Mouse (Mus musculus) liver, postnatal 0 days (tissue): Measurements from ENCODE around the gene Ubash3b. TPM values are rescaled to one million over a fixed set of nuclear protein-coding genes. Genes with fewer than 3 reads are reported as not detected.

Experiments used
- ATAC-seq: fragments of 200-750 bp; cut with Nextera tagmentation; 2 replicates; pipeline ENCODE4 v1.8.0; 2017; ENCODE audit warnings: mild to moderate bottlenecking, moderate library complexity
- DNase-seq: peaks from one replicate; pipeline ENCODE4 v3.0.0-alpha.2; 2016
- H3K27ac ChIP-seq: fragments of 300-500 bp; sonication (generic); 2 replicates; pipeline ENCODE4 v1.5.1; 2014; ENCODE audit warnings: antibody characterized with exemption, moderate library complexity, mild to moderate bottlenecking, low read depth
- H3K27me3 ChIP-seq: fragments of 300-500 bp; sonication (generic); 2 replicates; pipeline ENCODE4 v1.6.1; 2014; ENCODE audit warnings: low read length, control low read depth, mixed read lengths; ENCODE audit not compliant: insufficient read depth
- H3K36me3 ChIP-seq: fragments of 300-500 bp; sonication (generic); replicated peaks from 2 replicates; pipeline ENCODE4 v1.6.1; 2014; ENCODE audit warnings: mild to moderate bottlenecking, control low read depth, low read length, moderate library complexity, mixed read lengths; ENCODE audit not compliant: insufficient read depth
- H3K4me1 ChIP-seq: fragments of 300-500 bp; sonication (generic); 2 replicates; pipeline ENCODE4 v1.6.1; 2014; ENCODE audit warnings: antibody characterized with exemption, mild to moderate bottlenecking, control low read depth; ENCODE audit not compliant: insufficient read depth
- H3K4me2 ChIP-seq: fragments of 300-500 bp; sonication (generic); 2 replicates; pipeline ENCODE4 v1.6.1; 2014; ENCODE audit warnings: low read depth, mild to moderate bottlenecking, low read length, moderate library complexity, mixed read lengths
- H3K4me3 ChIP-seq: fragments of 300-500 bp; sonication (generic); 2 replicates; pipeline ENCODE4 v1.5.1; 2014; ENCODE audit warnings: low read depth, low read length
- H3K9ac ChIP-seq: fragments of 300-500 bp; sonication (generic); replicated peaks from 2 replicates; pipeline ENCODE4 v1.6.1; 2014; ENCODE audit warnings: mild to moderate bottlenecking, moderate library complexity
- H3K9me3 ChIP-seq: fragments of 300-500 bp; sonication (generic); 2 replicates; pipeline ENCODE4 v1.6.1; 2016; ENCODE audit warnings: mild to moderate bottlenecking, control low read depth, low read length, mixed read lengths
- CTCF ChIP-seq: sonication (generic); IDR thresholded peaks from 2 replicates; pipeline ENCODE4 v1.5.1; 2016; ENCODE audit warnings: antibody characterized with exemption, low read depth
- EP300 ChIP-seq: IDR thresholded peaks from 2 replicates; pipeline ENCODE4 v1.6.1; 2016; ENCODE audit warnings: antibody characterized with exemption, low read depth, mild to moderate bottlenecking
- WGBS: fragments of 180-500 bp; shearing (Covaris S2); extraction: QIAGEN DNeasy Blood & Tissue Kit; methylation state at CpG from one replicate; pipeline ENCODE4 v1.1.7; 2014; ENCODE audit not compliant: insufficient replicate concordance; 5-methylcytosine and 5-hydroxymethylcytosine counted together
- polyA plus RNA-seq: library from polyadenylated mRNA; unstranded; fragments of >200 nt; fragmentation: Nextera tagmentation; extraction: Ambion mirVana; gene quantifications from 2 replicates; pipeline ENCODE4 v1.2.1, GENCODE M21; 2015

Ubash3b gene
- polyA plus RNA-seq, 1 experiment from 2014 or later = 6.6 TPM

DNA sequence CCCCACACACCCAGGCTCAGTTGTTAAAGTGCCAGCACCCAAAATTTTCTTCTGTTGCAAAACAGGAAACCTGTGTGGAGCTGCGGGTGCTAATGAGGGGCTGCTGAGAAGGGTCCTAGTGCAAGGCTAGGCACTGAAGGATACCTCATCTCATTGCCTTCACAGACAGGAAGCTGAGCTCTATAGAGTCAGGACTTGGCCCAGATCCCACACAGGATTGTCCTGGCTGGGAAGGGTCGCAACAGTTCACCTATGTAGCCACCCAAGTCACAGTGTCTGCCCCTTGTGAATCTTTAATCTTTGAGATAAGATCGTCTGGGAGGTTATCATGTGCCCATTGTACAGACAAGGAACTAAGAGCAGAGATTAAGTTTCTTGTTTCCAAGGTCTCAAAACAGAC is 78.6 kb downstream of the Ubash3b start:
- Histone ChIP-seq H3K9ac (no peak overlapping the region), H3K27ac (no peak overlapping the region), H3K4me3 (no peak overlapping the region), H3K27me3 (no peaks in the 10 kb centered on the region), H3K4me2 (no peak overlapping the region), H3K4me1 (peaks cover 44% of the 10 kb centered on the region), H3K9me3 (no peaks in the 10 kb centered on the region), H3K36me3 (no peaks in the 10 kb centered on the region)
- 44% methylated on average over 3 of the region's 3 CpGs for WGBS
- TF ChIP-seq EP300 = no peak
- TF ChIP-seq CTCF = no peak
- ATAC-seq (no peak), DNase-seq (no peak)

GRCm38 (mm10) chr9:41080877-41081276 is 80.6 kb downstream of the Ubash3b start:
- H3K27ac ChIP-seq = no peak overlapping the region
- no peak for ATAC-seq
- TF ChIP-seq EP300 (no peak), CTCF (no peak)
- no peaks in the 10 kb centered on the region for H3K27me3 ChIP-seq
- no peak for DNase-seq
- WGBS = 55% methylated on average over 5 of the region's 5 CpGs
- no peak overlapping the region for H3K4me3 ChIP-seq
- peaks cover 44% of the 10 kb centered on the region for H3K4me1 ChIP-seq
- no peak overlapping the region for H3K9ac ChIP-seq
- H3K9me3 ChIP-seq = no peaks in the 10 kb centered on the region
- no peaks in the 10 kb centered on the region for H3K36me3 ChIP-seq
- H3K4me2 ChIP-seq = no peak overlapping the region

- no peaks in the 10 kb centered on the region for H3K27me3 ChIP-seq
- H3K36me3 ChIP-seq = no peaks in the 10 kb centered on the region
- no peak overlapping the region for H3K27ac ChIP-seq
- no peak overlapping the region for H3K9ac ChIP-seq
- no peak for DNase-seq
- no peak overlapping the region for H3K4me3 ChIP-seq
- peak; percentile 83 for TF ChIP-seq EP300
- no peak for TF ChIP-seq CTCF
- ATAC-seq = peak; percentile 57
- WGBS = 44% methylated on average over 14 of the region's 14 CpGs
- no peaks in the 10 kb centered on the region for H3K9me3 ChIP-seq
- peaks cover 37% of the 10 kb centered on the region for H3K4me1 ChIP-seq
- H3K4me2 ChIP-seq = peak overlapping the region; percentile 33
Measured at GRCm38 (mm10) chr9:41079428-41080155, 81.9 kb downstream of the Ubash3b start.

DNA sequence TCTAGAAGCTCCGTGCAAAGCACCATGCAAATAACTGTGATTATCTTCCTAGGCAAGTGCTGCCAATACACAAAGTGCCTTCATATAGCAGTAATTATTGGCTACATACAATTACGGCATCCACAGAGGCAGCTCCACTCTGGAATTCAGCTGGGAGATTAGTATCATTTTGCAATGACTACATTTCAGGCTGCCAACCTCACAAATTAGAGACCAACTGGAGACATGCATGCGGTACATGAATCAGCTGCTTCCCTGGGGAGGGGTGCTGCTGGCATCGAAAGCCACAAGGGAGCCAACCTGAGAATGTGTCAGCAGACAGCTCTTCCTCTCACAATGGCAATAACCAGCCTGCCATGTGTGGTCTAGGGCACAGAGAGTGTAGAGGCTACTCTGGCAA is 83.3 kb downstream of the Ubash3b start:
- DNase-seq (no peak), ATAC-seq (no peak)
- no peaks in the 10 kb centered on the region for H3K36me3 ChIP-seq
- WGBS = 58% methylated on average over 4 of the region's 4 CpGs
- no peak overlapping the region for H3K27ac ChIP-seq
- H3K9me3 ChIP-seq = no peaks in the 10 kb centered on the region
- H3K4me1 ChIP-seq = peaks cover 36% of the 10 kb centered on the region
- no peak for TF ChIP-seq CTCF
- TF ChIP-seq EP300 = no peak
- H3K4me2 ChIP-seq = no peak overlapping the region
- no peaks in the 10 kb centered on the region for H3K27me3 ChIP-seq
- H3K4me3 ChIP-seq = no peak overlapping the region
- no peak overlapping the region for H3K9ac ChIP-seq

DNA sequence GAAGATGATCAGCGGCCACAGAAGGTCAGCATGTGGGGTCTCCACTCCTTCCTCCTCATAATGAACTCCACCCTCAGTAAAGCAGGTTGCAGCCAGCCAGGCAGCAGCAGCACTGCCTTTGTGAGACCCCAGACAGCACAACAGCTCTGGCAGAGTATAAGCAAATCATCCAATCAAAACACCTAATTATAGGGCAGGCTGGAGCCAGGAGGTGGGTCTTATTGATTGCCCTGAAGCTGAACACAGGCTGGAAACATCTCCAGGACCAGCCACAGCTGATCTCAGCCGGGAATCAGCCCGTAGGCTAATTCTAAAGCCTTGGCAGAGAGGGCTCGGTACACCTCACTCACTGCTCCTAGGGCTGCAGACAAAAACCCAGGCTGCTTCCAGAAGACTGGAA is 85.3 kb downstream of the Ubash3b start:
- H3K4me1 ChIP-seq = peaks cover 39% of the 10 kb centered on the region
- 74% methylated on average over 4 of the region's 4 CpGs for WGBS
- no peak for ATAC-seq
- no peak for DNase-seq
- H3K4me3 ChIP-seq = no peak overlapping the region
- H3K4me2 ChIP-seq = no peak overlapping the region
- no peaks in the 10 kb centered on the region for H3K9me3 ChIP-seq
- H3K27me3 ChIP-seq = no peaks in the 10 kb centered on the region
- no peak overlapping the region for H3K27ac ChIP-seq
- H3K36me3 ChIP-seq = no peaks in the 10 kb centered on the region
- H3K9ac ChIP-seq = no peak overlapping the region
- no peak for TF ChIP-seq EP300
- no peak for TF ChIP-seq CTCF

DNA sequence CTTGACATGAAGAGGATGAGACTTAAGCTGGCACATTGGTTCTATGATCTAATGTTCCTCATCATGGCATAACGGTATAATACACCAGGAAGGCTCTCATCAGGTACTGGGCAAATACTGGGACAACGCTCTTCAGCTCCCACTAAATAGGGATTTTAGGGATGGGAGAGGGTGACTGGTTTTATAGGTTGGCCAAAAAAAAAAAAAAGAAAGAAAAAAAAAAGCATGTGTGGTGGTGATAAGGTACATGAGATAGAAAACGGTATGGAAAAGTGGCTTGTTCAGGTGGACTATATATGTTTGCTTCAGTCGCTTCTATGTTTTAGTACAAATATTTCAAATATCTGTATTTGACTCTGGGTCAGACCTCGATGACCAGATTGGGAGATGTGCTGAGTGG is 86.0 kb downstream of the Ubash3b start:
- no peak for TF ChIP-seq CTCF
- no peak for TF ChIP-seq EP300
- WGBS = 74% methylated on average over 5 of the region's 5 CpGs
- DNase-seq (no peak), ATAC-seq (no peak)
- no peaks in the 10 kb centered on the region for H3K9me3 ChIP-seq
- H3K36me3 ChIP-seq = no peaks in the 10 kb centered on the region
- no peak overlapping the region for H3K4me2 ChIP-seq
- no peaks in the 10 kb centered on the region for H3K27me3 ChIP-seq
- no peak overlapping the region for H3K4me3 ChIP-seq
- peaks cover 42% of the 10 kb centered on the region for H3K4me1 ChIP-seq
- no peak overlapping the region for H3K27ac ChIP-seq
- H3K9ac ChIP-seq = no peak overlapping the region
